Mouse (Mus musculus): ENCODE measurements around the gene Gm20388. TPM values are rescaled to one million over a fixed set of nuclear protein-coding genes. Genes with fewer than 3 reads are reported as not detected.

Gm20388 gene
- total RNA-seq, 1 experiment = 27.0 TPM

DNA sequence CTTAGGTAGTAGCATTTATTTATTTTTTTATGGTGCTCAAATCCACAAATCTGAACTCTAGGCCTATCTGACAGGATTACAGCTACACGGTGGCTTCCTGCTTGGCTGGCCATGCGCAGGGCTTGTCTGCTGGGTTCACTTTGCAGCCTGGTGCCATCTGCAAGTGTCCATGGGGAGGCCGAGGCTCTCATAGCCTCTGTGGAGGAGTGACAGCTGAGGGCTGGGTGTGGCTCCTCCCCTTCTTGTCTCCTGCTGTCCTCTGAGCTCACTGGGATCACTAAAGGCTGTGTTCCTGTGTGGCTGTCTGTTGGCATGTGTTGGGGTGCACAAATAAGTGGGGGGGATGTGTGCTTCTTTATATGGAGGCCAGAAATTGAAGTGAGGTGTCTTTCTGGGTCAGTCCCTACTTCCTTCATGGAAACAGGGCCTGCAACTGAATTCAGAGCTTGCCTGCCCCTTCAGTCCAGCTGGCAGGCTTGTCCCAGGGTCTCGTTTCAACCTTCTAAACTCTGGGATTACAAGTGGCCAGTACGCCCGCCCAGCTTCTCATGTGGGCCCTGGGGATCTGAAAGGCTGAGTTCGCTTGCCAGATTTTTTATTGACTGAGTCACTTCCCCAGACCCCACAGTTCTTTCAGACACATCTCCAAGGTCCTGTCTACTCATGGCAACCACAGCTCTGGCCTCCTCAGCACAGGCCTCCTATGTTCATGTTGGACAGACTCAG is 304.9 kb downstream of the Gm20388 start:
- DNase-seq (ENCODE audit: low read depth, low spot score) = no peak
- peaks cover 0 to 10% of the 10 kb centered on the region in 2 experiments; a peak in 1 of 4 replicates for H3K4me1 ChIP-seq (ENCODE audit: control insufficient read depth in 2 of 2, insufficient read depth in 2 of 2, low read length in 2 of 2, poor library complexity in 1 of 2)
- H3K4me3 ChIP-seq (ENCODE audit: insufficient read depth in 1 of 2, low read depth in 1 of 2, low read length in 2 of 2, poor library complexity in 1 of 2, severe bottlenecking in 1 of 2) = no peak overlapping the region
- TF ChIP-seq ZNF384 (IDR thresholded peaks at IDR 0.05; ENCODE audit: low read depth, low read length) (no peak), CHD2 (IDR thresholded peaks at IDR 0.05; ENCODE audit: low read depth, low read length) (no peak), ZC3H11A (IDR thresholded peaks at IDR 0.05; ENCODE audit: borderline replicate concordance, low read depth, low read length) (no peak), HCFC1 (IDR thresholded peaks at IDR 0.05; ENCODE audit: borderline replicate concordance, insufficient read depth, low read length) (no peak), MAFK (IDR thresholded peaks at IDR 0.05; ENCODE audit: insufficient read depth, low read depth, low read length) (no peak)
- in situ Hi-C loops (cut with MboI; ENCODE audit: low sequenced_read_pairs in 2 of 2, unreplicated experiment in 2 of 2) = no loop called here
- H3K9me3 ChIP-seq (ENCODE audit: control insufficient read depth, insufficient read depth, low read depth, low read length) = no peaks in the 10 kb centered on the region
- no peak overlapping the region for H3K27ac ChIP-seq (ENCODE audit: insufficient read depth, low read depth, low read length, poor library complexity, severe bottlenecking)
- no peaks in the 10 kb centered on the region for H3K36me3 ChIP-seq (ENCODE audit: control insufficient read depth, insufficient read depth, low read length, poor library complexity, severe bottlenecking)
- no peak overlapping the region for H3K9ac ChIP-seq (ENCODE audit: insufficient read depth, low read depth, low read length, poor library complexity, severe bottlenecking)

DNA sequence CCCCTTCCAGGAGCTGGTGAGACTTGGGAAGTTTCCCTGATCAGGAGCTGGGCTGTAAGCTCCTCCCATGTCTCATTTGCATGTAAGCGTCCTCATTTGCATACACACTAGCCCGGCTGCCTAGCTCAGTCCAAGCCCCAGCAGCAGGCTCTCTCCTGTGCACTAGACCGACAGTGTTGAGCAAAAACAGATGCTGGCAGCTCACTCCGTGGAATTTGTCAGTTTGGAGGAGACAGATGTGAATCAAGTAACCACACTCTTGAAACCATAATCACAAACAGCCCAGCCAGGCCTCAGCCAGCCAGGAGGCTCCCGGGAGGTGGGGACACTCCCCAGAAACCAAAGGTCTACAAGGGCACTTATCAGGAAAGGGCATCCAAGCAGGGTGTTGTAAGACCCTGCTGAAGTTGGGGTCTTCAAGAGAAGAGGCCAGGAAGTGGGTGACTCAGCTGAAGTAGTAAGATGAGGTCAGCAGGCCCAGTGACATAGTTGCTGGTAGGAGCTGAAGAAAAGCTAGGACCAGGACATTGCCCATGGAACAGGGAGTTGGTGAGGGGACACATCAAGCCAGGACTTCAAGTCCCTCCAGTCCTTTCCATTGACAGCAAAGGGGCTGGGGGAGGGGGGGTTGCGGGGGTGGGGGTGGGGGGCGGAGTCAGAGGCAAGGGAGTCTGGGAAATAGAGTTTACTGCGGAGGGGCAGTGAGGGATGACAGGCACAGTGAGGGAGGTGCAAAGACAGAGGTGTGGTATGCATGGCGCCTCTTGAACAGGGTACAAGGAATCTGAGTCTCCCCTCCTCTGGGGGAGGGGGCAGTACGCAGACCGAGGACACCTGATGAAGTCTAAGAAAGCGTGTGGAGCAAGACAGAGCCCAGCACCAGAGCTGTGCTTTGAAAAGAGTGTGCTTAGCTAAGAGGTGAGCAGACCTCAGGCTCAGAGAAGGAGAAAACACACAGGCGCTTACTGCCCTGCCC is 306.5 kb downstream of the Gm20388 start:
- Histone ChIP-seq H3K4me1 (ENCODE audit: control insufficient read depth in 2 of 2, insufficient read depth in 2 of 2, low read length in 2 of 2, poor library complexity in 1 of 2) (peaks cover 0 to 12% of the 10 kb centered on the region in 2 experiments; a peak in 1 of 4 replicates), H3K36me3 (ENCODE audit: control insufficient read depth, insufficient read depth, low read length, poor library complexity, severe bottlenecking) (no peaks in the 10 kb centered on the region), H3K27ac (ENCODE audit: insufficient read depth, low read depth, low read length, poor library complexity, severe bottlenecking) (no peak overlapping the region), H3K4me3 (ENCODE audit: insufficient read depth in 1 of 2, low read depth in 1 of 2, low read length in 2 of 2, poor library complexity in 1 of 2, severe bottlenecking in 1 of 2) (no peak overlapping the region), H3K9ac (ENCODE audit: insufficient read depth, low read depth, low read length, poor library complexity, severe bottlenecking) (0 out of 2 replicates have a peak overlapping the region, but pooled peaks have one; percentile 19), H3K9me3 (ENCODE audit: control insufficient read depth, insufficient read depth, low read depth, low read length) (no peaks in the 10 kb centered on the region)
- TF ChIP-seq HCFC1 (IDR thresholded peaks at IDR 0.05; ENCODE audit: borderline replicate concordance, insufficient read depth, low read length) = no peak
- no peak for TF ChIP-seq ZNF384 (IDR thresholded peaks at IDR 0.05; ENCODE audit: low read depth, low read length)
- TF ChIP-seq ZC3H11A (IDR thresholded peaks at IDR 0.05; ENCODE audit: borderline replicate concordance, low read depth, low read length) = no peak
- TF ChIP-seq CHD2 (IDR thresholded peaks at IDR 0.05; ENCODE audit: low read depth, low read length) = no peak
- TF ChIP-seq MAFK (IDR thresholded peaks at IDR 0.05; ENCODE audit: insufficient read depth, low read depth, low read length) = no peak
- DNase-seq (ENCODE audit: low read depth, low spot score) = no peak
- in situ Hi-C loops (cut with MboI; ENCODE audit: low sequenced_read_pairs in 2 of 2, unreplicated experiment in 2 of 2) = no loop called here

DNA sequence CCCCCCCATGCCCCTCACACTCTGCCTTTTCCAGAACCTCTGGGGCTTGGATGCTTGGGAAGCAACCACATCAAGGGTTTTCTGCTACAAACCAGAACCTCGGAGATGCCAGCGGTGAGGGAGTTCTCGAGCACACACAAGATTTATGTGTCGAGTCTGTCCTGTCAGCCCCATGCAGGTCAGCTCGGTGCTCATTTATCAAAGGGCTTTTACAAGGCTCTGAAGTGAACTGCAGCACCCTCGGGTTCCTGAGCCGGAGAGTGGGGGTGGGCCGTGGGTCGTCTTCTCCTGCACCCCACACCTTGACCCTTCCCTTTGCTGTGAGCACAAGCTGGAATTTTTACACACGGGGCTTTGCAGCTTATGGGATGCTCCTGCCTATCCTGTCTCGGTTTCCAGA is 311.9 kb downstream of the Gm20388 start:
- H3K4me3 ChIP-seq (ENCODE audit: insufficient read depth in 1 of 2, low read depth in 1 of 2, low read length in 2 of 2, poor library complexity in 1 of 2, severe bottlenecking in 1 of 2) = no peak overlapping the region
- TF ChIP-seq ZC3H11A (IDR thresholded peaks at IDR 0.05; ENCODE audit: borderline replicate concordance, low read depth, low read length) (no peak), HCFC1 (IDR thresholded peaks at IDR 0.05; ENCODE audit: borderline replicate concordance, insufficient read depth, low read length) (no peak), ZNF384 (IDR thresholded peaks at IDR 0.05; ENCODE audit: low read depth, low read length) (no peak), CHD2 (IDR thresholded peaks at IDR 0.05; ENCODE audit: low read depth, low read length) (no peak)

DNA sequence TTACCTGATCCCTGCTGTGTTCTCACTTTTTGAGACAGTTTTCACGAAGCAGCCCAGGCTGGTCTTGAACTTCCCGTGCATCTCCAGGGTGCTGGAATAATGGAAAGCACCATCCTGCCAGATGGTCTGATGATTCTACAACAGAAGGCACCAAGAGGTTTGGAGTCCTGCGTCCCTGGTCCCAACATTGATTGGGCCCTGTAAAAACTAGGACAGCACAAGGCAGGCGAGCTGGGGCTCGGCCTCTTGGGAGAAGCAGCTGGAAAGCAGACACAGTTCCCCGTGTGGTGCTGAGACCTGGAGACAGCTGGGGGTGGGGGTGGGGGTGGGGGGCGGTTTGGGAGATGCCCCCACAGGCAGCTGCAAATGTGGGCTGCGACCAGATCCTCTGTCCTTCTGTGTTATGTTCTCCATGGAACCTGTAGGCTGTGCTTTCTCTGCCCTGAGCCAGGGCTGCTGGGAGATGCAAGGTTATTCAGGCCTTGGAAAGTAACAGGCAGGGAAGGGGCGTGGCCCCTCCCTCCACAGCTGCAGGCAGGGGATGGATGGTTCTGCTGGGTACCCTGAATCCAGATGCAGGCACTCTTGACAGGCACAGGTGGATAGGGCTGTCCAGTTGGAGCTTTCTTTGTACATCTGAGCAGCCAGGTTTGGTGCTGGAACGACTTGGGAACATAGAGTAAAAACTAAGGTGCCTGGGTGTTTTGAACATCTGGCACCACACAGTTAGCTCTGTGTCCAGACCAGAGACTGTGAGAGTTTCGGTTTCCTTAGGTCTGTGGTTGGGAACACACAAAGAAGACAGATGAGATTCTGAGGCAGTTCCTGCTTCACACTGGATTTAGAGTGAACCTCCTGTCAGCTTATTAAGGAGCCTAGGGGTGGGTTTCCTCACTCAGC is 314.1 kb downstream of the Gm20388 start:
- 0 out of 4 replicates have a peak, but pooled peaks cover 0 to 2% of the 10 kb centered on the region in 2 experiments for H3K4me1 ChIP-seq (ENCODE audit: control insufficient read depth in 2 of 2, insufficient read depth in 2 of 2, low read length in 2 of 2, poor library complexity in 1 of 2)
- DNase-seq (ENCODE audit: low read depth, low spot score) = no peak
- H3K27ac ChIP-seq (ENCODE audit: insufficient read depth, low read depth, low read length, poor library complexity, severe bottlenecking) = no peak overlapping the region
- no peaks in the 10 kb centered on the region for H3K9me3 ChIP-seq (ENCODE audit: control insufficient read depth, insufficient read depth, low read depth, low read length)
- no peak overlapping the region for H3K9ac ChIP-seq (ENCODE audit: insufficient read depth, low read depth, low read length, poor library complexity, severe bottlenecking)
- TF ChIP-seq HCFC1 (IDR thresholded peaks at IDR 0.05; ENCODE audit: borderline replicate concordance, insufficient read depth, low read length) (no peak), MAFK (IDR thresholded peaks at IDR 0.05; ENCODE audit: insufficient read depth, low read depth, low read length) (no peak), CHD2 (IDR thresholded peaks at IDR 0.05; ENCODE audit: low read depth, low read length) (no peak), ZNF384 (IDR thresholded peaks at IDR 0.05; ENCODE audit: low read depth, low read length) (no peak), ZC3H11A (IDR thresholded peaks at IDR 0.05; ENCODE audit: borderline replicate concordance, low read depth, low read length) (no peak)
- no peak overlapping the region for H3K4me3 ChIP-seq (ENCODE audit: insufficient read depth in 1 of 2, low read depth in 1 of 2, low read length in 2 of 2, poor library complexity in 1 of 2, severe bottlenecking in 1 of 2)
- no peaks in the 10 kb centered on the region for H3K36me3 ChIP-seq (ENCODE audit: control insufficient read depth, insufficient read depth, low read length, poor library complexity, severe bottlenecking)
- in situ Hi-C loops (cut with MboI; ENCODE audit: low sequenced_read_pairs in 2 of 2, unreplicated experiment in 2 of 2) = no loop called here

More for the DNA sequence above, 311.9 kb downstream of the Gm20388 start:
- in situ Hi-C loops (cut with MboI; ENCODE audit: low sequenced_read_pairs in 2 of 2, unreplicated experiment in 2 of 2) = no loop called here
- no peak for DNase-seq (ENCODE audit: low read depth, low spot score)
- H3K4me1 ChIP-seq (ENCODE audit: control insufficient read depth in 2 of 2, insufficient read depth in 2 of 2, low read length in 2 of 2, poor library complexity in 1 of 2) = peaks cover 0 to 4% of the 10 kb centered on the region in 2 experiments; a peak in 1 of 4 replicates
- H3K9ac ChIP-seq (ENCODE audit: insufficient read depth, low read depth, low read length, poor library complexity, severe bottlenecking) = no peak overlapping the region
- H3K9me3 ChIP-seq (ENCODE audit: control insufficient read depth, insufficient read depth, low read depth, low read length) = no peaks in the 10 kb centered on the region
- no peaks in the 10 kb centered on the region for H3K36me3 ChIP-seq (ENCODE audit: control insufficient read depth, insufficient read depth, low read length, poor library complexity, severe bottlenecking)
- no peak overlapping the region for H3K27ac ChIP-seq (ENCODE audit: insufficient read depth, low read depth, low read length, poor library complexity, severe bottlenecking)
